In the genomic region with DNA sequence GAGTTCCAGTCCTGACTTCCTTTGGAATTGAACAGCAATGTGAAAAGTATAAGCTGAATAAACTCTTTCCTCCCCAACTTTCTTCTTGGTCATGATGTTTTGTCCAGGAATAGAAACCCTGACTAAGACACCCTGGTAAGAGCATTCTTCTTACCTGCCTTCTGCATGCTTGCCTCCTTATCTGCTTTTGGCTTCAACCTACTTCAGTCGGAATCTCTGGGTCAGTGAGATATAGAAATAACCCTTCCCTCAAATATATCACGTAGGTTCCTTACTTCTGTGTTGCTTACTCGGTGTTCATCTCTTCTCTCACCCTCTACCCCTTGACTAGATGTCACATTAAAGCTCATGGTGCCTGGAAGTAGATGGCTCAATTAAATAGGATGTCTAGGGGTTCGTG, we compare ENCODE assay signal across 24 mouse cellular contexts. TPM values are rescaled to one million over a fixed set of nuclear protein-coding genes. Genes with fewer than 3 reads are reported as not detected.
DNase-seq lines count a peak whose midpoint lies in the region; ATAC-seq and TF ChIP-seq lines count a peak whose summit lies in the region.
"Had no signal": no experiment of that assay in that cellular context is flagged by ENCODE, and none has a peak within 500 bp of the region (broad histone marks: within the 10 kb centered on the region; RNA-seq: fewer than 3 reads in every experiment).

No protein-coding gene starts in this region.

- peak; percentile 76 for ATAC-seq in liver, embryonic 11.5 days (replicated peaks; ENCODE audit: low FRiP score)
- ATAC-seq in liver, embryonic 14.5 days (ENCODE audit: insufficient read depth): peak; percentile 39; the same call in 1 of the 2 replicates
- ATAC-seq in megakaryocyte progenitor cell, adult 5-6 weeks (replicated peaks; ENCODE audit: poor library complexity): peak; percentile 62
- ATAC-seq: activated CD4-positive, CD25-positive, alpha-beta regulatory T cell, adult 4 months; CD4-positive, CD25-positive, alpha-beta regulatory T cell, adult 4 months; forebrain, embryonic 14.5 days; hindbrain, embryonic 16.5 days; Patski had no signal

- no peaks in the 10 kb centered on the region for H3K27me3 ChIP-seq in liver, embryonic 11.5 days (replicated peaks; ENCODE audit: control insufficient read depth, insufficient read depth, low read length)
- H3K27me3 ChIP-seq in liver, embryonic 14.5 days (ENCODE audit: control insufficient read depth, insufficient read depth, low read length): no peaks in the 10 kb centered on the region
- H3K27me3 ChIP-seq: embryonic facial prominence, embryonic 13.5 days; hindbrain, embryonic 12.5 days; Patski had no signal

- H3K4me3 ChIP-seq in liver, embryonic 11.5 days (ENCODE audit: low read depth, low read length): no peak overlapping the region
- no peak overlapping the region for H3K4me3 ChIP-seq in liver, embryonic 14.5 days (ENCODE audit: insufficient read depth in 1 of 2, low read depth in 2 of 2, low read length in 2 of 2)
- H3K4me3 ChIP-seq: embryonic facial prominence, embryonic 13.5 days; forebrain, embryonic 10.5 days; heart, embryonic 10.5 days; hindbrain, embryonic 12.5 days had no signal

- no peaks in the 10 kb centered on the region for H3K9me3 ChIP-seq in liver, embryonic 11.5 days (ENCODE audit: control insufficient read depth, low read length)
- no peaks in the 10 kb centered on the region for H3K9me3 ChIP-seq in liver, embryonic 14.5 days (ENCODE audit: control insufficient read depth, low read length)
- H3K9me3 ChIP-seq: embryonic facial prominence, embryonic 13.5 days; G1E; heart, embryonic 10.5 days; hindbrain, embryonic 12.5 days had no signal

- TF ChIP-seq CTCF in liver, embryonic 14.5 days (IDR thresholded peaks at IDR 0.05; ENCODE audit: low read depth): no peak

- WGBS in liver, embryonic 11.5 days: 51% methylated on average over 4 of the region's 4 CpGs
- WGBS in liver, embryonic 14.5 days (ENCODE audit: insufficient replicate concordance): 30% methylated on average over 4 of the region's 4 CpGs

- no peak for DNase-seq in liver, embryonic 11.5 days (ENCODE audit: low spot score)
- DNase-seq in liver: no peak
- peak in 1 of 3 experiments; percentile 15 for DNase-seq in liver, embryonic 14.5 days (ENCODE audit: low read depth in 3 of 3, low spot score in 3 of 3)
- no peak for DNase-seq in kidney, postnatal 14 days
- no peak for DNase-seq in kidney, adult 18-20 months
- DNase-seq in adrenal gland, adult 8-10 months: no peak
- DNase-seq: B cell, adult 2 months; cerebellum, adult 11 months; cerebellum, adult 8-10 months; cerebellum, postnatal 25 days; heart, adult 18-20 months; heart, postnatal 10 days; heart, postnatal 4 days had no signal

- peaks cover 28% of the 10 kb centered on the region for H3K4me1 ChIP-seq in liver, embryonic 11.5 days (replicated peaks; ENCODE audit: control insufficient read depth, insufficient read depth, low read length)
- H3K4me1 ChIP-seq in liver, embryonic 14.5 days (replicated peaks; ENCODE audit: control insufficient read depth in 2 of 2, insufficient read depth in 2 of 2, low read length in 1 of 2): peaks cover 14 to 30% of the 10 kb centered on the region in 2 experiments
- H3K4me1 ChIP-seq: forebrain, embryonic 10.5 days had no signal

- no peaks in the 10 kb centered on the region for H3K36me3 ChIP-seq in liver, embryonic 11.5 days (ENCODE audit: control insufficient read depth, insufficient read depth, low read length)
- H3K36me3 ChIP-seq in liver, embryonic 14.5 days (replicated peaks; ENCODE audit: control insufficient read depth, insufficient read depth, low read depth): no peaks in the 10 kb centered on the region
- H3K36me3 ChIP-seq: embryonic facial prominence, embryonic 13.5 days; forebrain, embryonic 10.5 days; heart, embryonic 10.5 days; hindbrain, embryonic 12.5 days had no signal

- no peak overlapping the region for H3K4me2 ChIP-seq in liver, embryonic 11.5 days
- peak overlapping the region; percentile 1; the same call in 1 of the 2 replicates for H3K4me2 ChIP-seq in liver, embryonic 14.5 days (ENCODE audit: low read depth)
- H3K4me2 ChIP-seq: embryonic facial prominence, embryonic 13.5 days; hindbrain, embryonic 12.5 days had no signal

- no peak overlapping the region for H3K9ac ChIP-seq in liver, embryonic 11.5 days (ENCODE audit: low read depth, low read length)
- no peak overlapping the region for H3K9ac ChIP-seq in liver, embryonic 14.5 days (replicated peaks)
- H3K9ac ChIP-seq: embryonic facial prominence, embryonic 13.5 days; hindbrain, embryonic 12.5 days had no signal

- TF ChIP-seq EP300 in liver, embryonic 14.5 days (IDR thresholded peaks at IDR 0.05; ENCODE audit: low read depth): peak; percentile 35; the same call in 1 of the 2 replicates

- no peak overlapping the region for H3K27ac ChIP-seq in liver, embryonic 11.5 days (ENCODE audit: low read depth, low read length)
- no peak overlapping the region for H3K27ac ChIP-seq in liver, embryonic 14.5 days
- H3K27ac ChIP-seq: embryonic facial prominence, embryonic 13.5 days; forebrain, embryonic 10.5 days; heart, embryonic 10.5 days; hindbrain, embryonic 12.5 days had no signal

RNA-seq across cellular contexts. Expression of a gene that starts 19.3 kb away (rescaled TPM):
- polyA plus RNA-seq in liver, embryonic 11.5 days (2014; fragmentation: Nextera tagmentation; extraction: Ambion mirVana): 47.8 and 48.0 TPM in 2 replicates
- polyA plus RNA-seq in liver, embryonic 14.5 days (2012; rRNA removed): 11.2 and 16.0 TPM in 2 replicates
- polyA plus RNA-seq in liver, embryonic 14.5 days (2014; fragmentation: Nextera tagmentation; extraction: Ambion mirVana): 36.3 and 36.4 TPM in 2 replicates
- total RNA-seq in megakaryocyte progenitor cell, adult 5-6 weeks (2015): 256 and 262 TPM in 2 replicates
- 224 and 237 TPM in 2 replicates for total RNA-seq in megakaryocyte progenitor cell, adult 5-6 weeks (2017)
- total RNA-seq in adrenal gland, adult 8-10 months (2022): 100 to 1,000 TPM; 103 to 148 (median 134) TPM
